Mouse (Mus musculus) thymus, postnatal 4 days (tissue): ENCODE measurements around the gene Olfr441.
"Not testable (repeated sequence)": the region's sequence is repeated elsewhere in the genome, so short reads cannot be mapped to it uniquely, and the experiment has no call there.

Experiments
- DNase-seq: peaks from one replicate; pipeline ENCODE4 v3.0.0; 2021

Gene Olfr441

GRCm38 (mm10) chr6:43106069-43106468 is at the start of gene Olfr441:
Gene Olfr441, plus strand, starts transcription at chr6:43106369.
- not testable (repeated sequence) for DNase-seq

GRCm38 (mm10) chr6:43078750-43079149 is 27.4 kb upstream of the Olfr441 start:
- DNase-seq = no peak

GRCm38 (mm10) chr6:43081405-43081804 is 24.8 kb upstream of the Olfr441 start:
- DNase-seq = not testable (repeated sequence)

- not testable (repeated sequence) for DNase-seq
Measured at GRCm38 (mm10) chr6:43146267-43146666, 40.1 kb downstream of the Olfr441 start, which contains the start of gene Olfr237-ps1. Gene Olfr237-ps1, plus strand, starts transcription at chr6:43146567.

GRCm38 (mm10) chr6:43159502-43159901 is 53.3 kb downstream of the Olfr441 start:
- DNase-seq = no peak

GRCm38 (mm10) chr6:43162982-43163381 is 56.8 kb downstream of the Olfr441 start, which contains the start of gene Olfr437:
Gene Olfr437, plus strand, starts transcription at chr6:43163282.
- no peak for DNase-seq

GRCm38 (mm10) chr6:43167246-43167645 is 61.1 kb downstream of the Olfr441 start:
- DNase-seq = no peak
